Mouse (Mus musculus): ENCODE results near the gene Cmss1. TPM values are rescaled to one million over a fixed set of nuclear protein-coding genes. Genes with fewer than 3 reads are reported as not detected.

Gene Cmss1
- total RNA-seq, 2 experiments from 2014 or later, result 17.0 to 18.8 TPM

DNA sequence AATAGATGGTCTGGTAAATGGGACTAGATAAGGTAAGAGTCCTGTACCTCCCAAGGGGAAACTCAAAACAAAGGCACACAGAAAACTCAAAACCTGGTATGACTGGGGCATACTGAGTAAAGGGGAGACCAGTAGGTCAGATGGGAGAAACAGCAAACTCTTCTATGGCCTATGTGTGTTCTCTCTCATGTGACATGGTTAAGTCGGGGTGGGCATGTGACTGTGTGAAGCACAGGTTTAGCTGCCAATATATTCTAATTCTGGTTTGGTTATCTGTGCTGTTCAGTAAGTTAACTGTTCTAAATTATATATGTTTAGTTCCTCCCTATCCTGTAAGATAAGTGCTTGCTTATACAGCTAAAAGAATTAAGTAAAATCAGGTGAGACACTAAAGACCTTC, 46.5 kb downstream of the Cmss1 start:
- no peak for DNase-seq (ENCODE audit: low spot score in 2 of 2)

DNA sequence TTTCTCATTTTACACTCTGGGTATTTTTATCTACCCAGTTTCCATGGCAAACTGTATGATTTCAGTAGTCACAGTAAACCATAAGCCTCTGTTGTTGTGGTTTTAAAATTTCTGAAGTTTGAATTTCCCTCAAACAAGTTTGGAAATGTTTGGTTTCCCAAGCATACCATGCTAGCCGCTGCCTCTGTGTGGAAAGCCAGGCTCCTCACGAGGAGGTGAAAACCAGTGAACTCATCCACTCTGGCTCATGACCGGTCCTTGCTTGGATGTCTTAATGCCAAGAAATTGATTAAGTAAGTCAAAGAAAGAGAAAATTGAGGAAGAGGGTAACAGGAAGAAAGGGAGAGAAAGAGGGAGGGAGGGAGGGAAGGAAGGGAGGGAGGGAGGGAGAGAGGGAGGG, 48.4 kb downstream of the Cmss1 start:
- DNase-seq (ENCODE audit: low spot score in 2 of 2), result no peak

- DNase-seq (ENCODE audit: low spot score in 2 of 2), result no peak
These were observed 50.4 kb downstream of the Cmss1 start for GRCm38 (mm10) chr16:57556244-57556643.

- DNase-seq (ENCODE audit: low spot score in 2 of 2), result no peak
These were observed 51.0 kb downstream of the Cmss1 start for GRCm38 (mm10) chr16:57555667-57556066.

- DNase-seq (ENCODE audit: low spot score in 2 of 2), result no peak
These were observed 51.7 kb downstream of the Cmss1 start for GRCm38 (mm10) chr16:57554886-57555400.

- no peak for DNase-seq (ENCODE audit: low spot score in 2 of 2)
These were observed 53.4 kb downstream of the Cmss1 start for GRCm38 (mm10) chr16:57553235-57553634.

GRCm38 (mm10) chr16:57552709-57553108, 54.0 kb downstream of the Cmss1 start:
- no peak for DNase-seq (ENCODE audit: low spot score in 2 of 2)

DNA sequence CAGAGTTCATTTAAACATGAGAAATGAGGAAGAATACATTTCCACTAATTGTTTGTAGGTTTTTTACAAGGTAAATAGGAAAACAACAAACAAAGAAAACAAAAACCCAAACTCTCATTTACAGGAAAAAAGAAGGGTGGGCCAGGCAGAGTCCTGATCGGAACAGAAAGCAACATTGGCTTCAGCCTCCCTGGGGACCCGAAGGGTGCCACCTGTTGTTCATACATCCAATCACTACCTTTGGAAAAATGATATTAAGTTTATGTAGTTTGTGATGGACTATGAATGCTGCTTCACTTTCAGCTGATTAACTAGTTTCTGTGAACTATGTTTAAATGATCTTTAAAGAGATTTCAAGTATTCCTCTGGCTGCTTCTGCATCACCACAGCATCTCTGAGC, 55.0 kb downstream of the Cmss1 start:
- DNase-seq (ENCODE audit: low spot score in 2 of 2), result no peak

DNA sequence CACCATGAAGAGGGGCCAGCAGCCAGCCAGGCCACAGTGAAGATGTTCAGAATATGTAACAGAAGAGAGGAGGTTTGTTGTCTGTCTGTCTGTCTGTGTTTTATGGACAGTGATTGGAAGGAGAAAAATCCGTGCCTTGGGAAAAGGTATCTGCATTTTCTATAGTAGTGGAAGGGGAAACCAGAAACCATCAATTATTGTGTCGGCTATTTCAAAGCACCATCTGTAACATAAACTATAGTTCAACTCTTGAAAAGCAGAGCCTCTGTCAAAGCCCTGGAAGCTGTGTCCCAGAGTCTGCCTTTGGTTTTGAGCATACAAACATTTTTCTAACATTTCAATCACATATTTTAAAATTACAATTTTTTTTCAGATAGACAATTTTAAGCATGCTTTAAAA, 55.8 kb downstream of the Cmss1 start:
- no peak for DNase-seq (ENCODE audit: low spot score in 2 of 2)

- no peak for DNase-seq (ENCODE audit: low spot score in 2 of 2)
These were observed 56.6 kb downstream of the Cmss1 start for GRCm38 (mm10) chr16:57550088-57550487.

DNA sequence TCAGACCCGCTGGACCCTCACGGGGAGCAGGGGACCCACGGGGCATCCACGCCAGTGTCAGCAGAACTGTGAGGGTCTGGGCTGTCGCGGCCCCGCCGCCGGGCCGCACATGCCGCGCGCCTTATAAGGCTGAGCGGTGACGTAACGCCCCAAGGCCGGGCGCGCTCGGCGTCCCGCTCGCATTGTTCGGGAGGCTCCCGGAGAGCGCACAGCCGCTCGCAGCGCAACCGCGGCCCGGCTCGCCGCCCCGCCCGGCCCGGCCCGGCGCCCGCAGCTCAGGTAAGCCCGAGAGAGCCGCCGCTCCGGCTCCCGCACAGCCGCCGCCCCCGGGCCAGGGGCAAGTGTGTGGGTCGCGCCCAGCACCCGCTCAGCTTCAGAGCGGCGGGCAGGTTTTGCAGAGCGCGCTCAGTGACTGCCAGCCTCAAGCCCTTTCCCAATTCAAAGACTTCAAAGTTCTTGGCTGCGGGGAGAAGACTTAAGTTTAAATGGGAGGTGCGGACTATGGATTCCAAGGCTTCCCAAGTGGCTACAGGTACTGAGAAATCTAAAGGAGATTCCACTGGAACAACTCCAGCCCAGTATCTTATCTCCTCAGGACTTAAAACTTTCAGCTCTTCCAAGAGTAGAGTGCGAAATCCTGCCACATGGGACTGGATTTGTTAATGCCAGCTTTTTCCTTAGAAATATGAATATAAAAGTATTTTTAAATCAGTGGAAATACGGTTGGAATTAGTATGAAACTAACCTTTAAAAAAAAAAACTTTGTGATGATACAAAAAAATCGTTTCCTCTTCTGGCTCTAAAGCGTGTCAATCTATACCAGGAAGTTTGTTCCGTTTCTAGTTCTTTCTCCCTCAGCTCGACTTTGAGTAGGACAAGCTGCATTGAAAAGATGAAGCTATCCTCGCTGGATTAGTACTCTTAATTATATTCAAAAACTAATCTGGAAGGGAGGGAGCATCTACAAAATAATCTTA, 57.3 kb downstream of the Cmss1 start:
- DNase-seq (ENCODE audit: low spot score in 2 of 2), result peak; percentile 21 to 58

GRCm38 (mm10) chr16:57548608-57549007, 58.1 kb downstream of the Cmss1 start:
- no peak for DNase-seq (ENCODE audit: low spot score in 2 of 2)

DNA sequence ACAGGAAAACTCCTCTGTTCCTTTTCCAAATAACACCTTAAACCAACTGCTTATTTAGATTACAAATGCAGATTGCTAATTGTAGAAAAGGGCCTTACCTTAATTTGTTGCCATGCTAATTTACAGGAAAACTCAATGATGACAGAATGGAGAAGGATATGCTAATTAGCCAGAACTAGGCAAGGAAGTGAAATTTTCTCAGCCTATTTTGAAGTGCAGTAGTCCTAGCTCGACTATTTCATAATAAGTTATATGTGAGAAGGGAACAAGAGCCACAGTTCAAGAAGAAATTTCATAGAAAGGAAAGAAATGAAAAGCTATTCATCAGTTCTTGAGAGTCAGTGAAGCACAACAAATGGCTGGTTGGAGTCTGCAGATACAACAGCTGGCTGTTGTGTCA, 60.3 kb downstream of the Cmss1 start:
- DNase-seq (ENCODE audit: low spot score in 2 of 2), result no peak

GRCm38 (mm10) chr16:57544441-57544840, 62.2 kb downstream of the Cmss1 start:
- no peak for DNase-seq (ENCODE audit: low spot score in 2 of 2)

DNA sequence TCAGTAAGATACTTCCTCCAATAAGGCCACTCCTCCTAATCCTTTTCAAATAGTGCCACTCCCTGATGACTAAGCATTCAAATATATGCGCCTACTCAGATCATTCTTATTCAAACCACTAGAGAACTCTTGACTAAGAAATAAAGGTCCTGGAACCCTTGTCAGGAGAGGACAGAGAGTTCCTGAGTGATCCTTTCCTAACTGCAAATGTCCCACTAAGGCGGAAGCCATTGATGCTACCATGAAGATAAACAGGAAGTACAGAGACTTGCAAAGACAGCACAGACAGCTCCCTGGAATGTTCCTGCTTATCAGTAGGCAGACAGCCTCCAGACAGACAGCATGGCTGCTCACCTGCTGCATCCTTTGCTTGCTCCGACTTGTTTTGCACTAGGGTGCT, 63.4 kb downstream of the Cmss1 start:
- no peak for DNase-seq (ENCODE audit: low spot score in 2 of 2)

- no peak for DNase-seq (ENCODE audit: low spot score in 2 of 2)
These were observed 70.2 kb downstream of the Cmss1 start for GRCm38 (mm10) chr16:57536511-57536910.

GRCm38 (mm10) chr16:57534811-57535210, 71.9 kb downstream of the Cmss1 start:
- no peak for DNase-seq (ENCODE audit: low spot score in 2 of 2)

DNA sequence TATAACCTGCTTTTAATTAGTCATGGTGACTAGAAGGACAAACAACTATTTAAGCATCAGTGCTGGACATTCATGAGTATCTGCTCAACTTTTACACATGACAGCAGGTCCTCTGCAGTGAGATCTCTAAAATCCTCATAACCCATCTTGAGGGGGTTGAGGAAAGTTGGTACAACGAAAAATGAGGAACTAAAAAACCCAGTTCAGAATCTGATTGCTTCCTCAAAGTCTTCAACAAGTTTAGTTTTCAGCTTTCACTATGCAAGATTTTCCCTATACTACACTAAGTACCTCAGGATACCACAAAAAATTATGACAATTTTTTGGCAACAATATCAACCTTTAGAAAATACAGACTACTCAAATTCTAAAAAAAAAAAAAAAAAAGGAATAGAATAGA, 72.3 kb downstream of the Cmss1 start:
- DNase-seq (ENCODE audit: low spot score in 2 of 2), result no peak

DNA sequence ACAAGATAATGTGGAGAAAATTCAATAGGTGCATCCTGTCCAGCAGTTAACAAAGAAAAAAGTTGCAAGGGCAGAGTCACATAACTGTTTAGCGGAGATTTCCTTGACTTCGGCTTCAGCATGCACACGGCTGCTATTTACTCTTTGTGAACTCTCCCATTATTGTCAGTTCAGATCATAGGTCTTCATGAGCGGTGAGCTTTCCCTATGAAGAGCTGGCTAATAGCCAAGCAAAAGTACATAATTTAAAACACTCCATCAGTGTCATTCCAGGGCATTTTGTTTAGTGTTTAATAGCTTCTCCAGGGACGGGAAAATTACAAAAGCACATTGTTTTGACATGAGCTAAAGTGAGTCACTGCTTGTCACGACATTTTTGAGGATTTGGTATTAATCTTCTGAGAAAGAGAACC, 74.6 kb downstream of the Cmss1 start:
- no peak for DNase-seq (ENCODE audit: low spot score in 2 of 2)

DNA sequence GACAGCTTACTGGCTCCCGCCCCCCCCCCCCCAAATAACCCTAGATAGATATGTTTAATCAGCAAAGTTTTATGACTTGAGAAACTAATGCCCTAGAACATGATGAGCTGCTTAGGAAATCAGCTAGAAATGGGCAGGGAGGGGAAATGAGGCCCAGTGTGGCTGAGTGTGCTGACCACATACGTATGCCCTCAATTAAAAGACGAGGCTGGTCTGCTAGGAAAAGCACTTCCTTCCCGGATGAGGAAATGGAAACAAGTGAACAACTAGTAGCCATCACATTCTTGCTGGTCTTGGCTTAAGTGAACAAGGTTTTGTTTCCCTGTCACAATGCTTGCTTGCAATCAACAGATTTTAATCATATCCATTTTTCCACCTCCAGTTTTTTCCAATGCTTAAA, 76.1 kb downstream of the Cmss1 start:
- DNase-seq (ENCODE audit: low spot score in 2 of 2), result no peak

- DNase-seq (ENCODE audit: low spot score in 2 of 2), result no peak
These were observed 78.2 kb downstream of the Cmss1 start for GRCm38 (mm10) chr16:57528457-57528856.

- no peak for DNase-seq (ENCODE audit: low spot score in 2 of 2)
These were observed 79.8 kb downstream of the Cmss1 start for GRCm38 (mm10) chr16:57526893-57527292.

DNA sequence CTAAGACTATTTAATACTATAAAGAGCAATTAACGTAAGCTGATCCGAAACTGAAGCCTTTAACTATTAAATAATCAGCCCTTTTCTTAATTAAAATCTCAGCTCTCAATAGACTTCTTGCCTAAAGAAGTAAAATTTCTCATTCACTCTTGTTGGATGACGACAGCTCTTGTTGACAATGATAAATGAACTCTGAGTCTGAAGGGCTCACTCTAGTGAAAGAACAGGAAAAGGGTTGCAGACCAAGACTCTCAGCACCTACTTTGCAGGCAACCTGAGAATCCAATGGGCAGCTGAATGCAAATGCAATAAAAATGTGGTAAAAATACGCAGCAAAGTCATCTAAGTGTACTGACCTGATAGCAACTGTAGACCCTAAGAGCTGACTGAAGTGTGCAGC, 81.2 kb downstream of the Cmss1 start:
- no peak for DNase-seq (ENCODE audit: low spot score in 2 of 2)

Data from layer of hippocampus, adult 18-20 months (tissue).